ENCODE assay signal across 20 mouse cellular contexts in the genomic region with DNA sequence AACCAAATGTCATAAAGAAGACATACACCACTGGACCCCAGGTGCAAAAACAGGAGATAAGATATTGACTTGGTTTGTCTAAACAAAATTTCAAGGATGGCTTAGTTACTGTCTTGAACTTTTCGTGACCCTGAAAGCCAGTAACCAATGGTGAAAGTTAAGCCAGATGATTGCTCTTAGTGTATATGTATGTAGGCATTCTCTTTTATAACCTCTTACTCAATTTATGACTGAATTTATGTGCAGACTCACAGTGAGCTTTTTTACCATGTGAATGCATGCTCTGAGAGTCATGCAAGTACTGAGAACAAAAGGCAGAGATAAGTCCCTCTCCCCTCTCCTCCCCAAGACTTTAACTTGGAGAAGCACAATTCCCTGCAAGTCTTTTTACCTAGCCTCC.
"Had no signal": no experiment of that assay in that cellular context is flagged by ENCODE, and none has a peak within 500 bp of the region (broad histone marks: within the 10 kb centered on the region; RNA-seq: fewer than 3 reads in every experiment).

No protein-coding gene starts in this region.

- H3K9ac ChIP-seq: limb, embryonic 13.5 days; liver, embryonic 12.5 days; liver, embryonic 15.5 days; midbrain, embryonic 13.5 days; neural tube, embryonic 13.5 days had no signal

- H3K4me2 ChIP-seq: limb, embryonic 13.5 days; liver, embryonic 12.5 days; liver, embryonic 15.5 days; midbrain, embryonic 13.5 days; neural tube, embryonic 13.5 days had no signal

- ATAC-seq: liver, embryonic 12.5 days; midbrain, embryonic 13.5 days; midbrain, embryonic 16.5 days had no signal

- H3K27me3 ChIP-seq: limb, embryonic 13.5 days; liver, embryonic 12.5 days; liver, embryonic 15.5 days; midbrain, embryonic 13.5 days; neural tube, embryonic 13.5 days had no signal

- H3K9me3 ChIP-seq: liver, embryonic 12.5 days; liver, embryonic 15.5 days; midbrain, embryonic 10.5 days; midbrain, embryonic 13.5 days; neural tube, embryonic 13.5 days had no signal

- H3K4me3 ChIP-seq: left cerebral cortex, adult 2 months; limb, embryonic 13.5 days; liver, embryonic 12.5 days; liver, embryonic 15.5 days; midbrain, embryonic 10.5 days; midbrain, embryonic 13.5 days; myocyte; neural tube, embryonic 13.5 days had no signal

- H3K36me3 ChIP-seq: limb, embryonic 13.5 days; liver, embryonic 12.5 days; liver, embryonic 15.5 days; midbrain, embryonic 10.5 days; midbrain, embryonic 13.5 days; neural tube, embryonic 13.5 days had no signal

- H3K27ac ChIP-seq: left cerebral cortex, adult 2 months; limb, embryonic 13.5 days; liver, embryonic 12.5 days; liver, embryonic 15.5 days; macrophage; midbrain, embryonic 10.5 days; midbrain, embryonic 13.5 days; neural tube, embryonic 13.5 days had no signal

- DNase-seq: kidney, adult 18-20 months; kidney, adult 9 months; kidney, postnatal 10 days; kidney, postnatal 36 days; layer of hippocampus, postnatal 36 days; liver; lung, adult 18-20 months; retina, postnatal 1 day; thymus, adult 18-20 months; thymus, postnatal 36 days had no signal

- H3K4me1 ChIP-seq: limb, embryonic 13.5 days; liver, embryonic 12.5 days; liver, embryonic 15.5 days; midbrain, embryonic 10.5 days; midbrain, embryonic 13.5 days; neural tube, embryonic 13.5 days had no signal
